Mouse (Mus musculus): ENCODE data around the gene March10.

GRCm38 (mm10) chr11:105353891-105354280 is 102.6 kb downstream of the March10 start:
- no peak for TF ChIP-seq CTCF (IDR thresholded peaks at IDR 0.05; ENCODE audit: low read depth)
- no peak for TF ChIP-seq EP300 (IDR thresholded peaks at IDR 0.05; ENCODE audit: low read depth)

All from liver, embryonic 14.5 days (tissue).